Mouse (Mus musculus): Measurements from ENCODE around the gene Aldh1l1.

DNA sequence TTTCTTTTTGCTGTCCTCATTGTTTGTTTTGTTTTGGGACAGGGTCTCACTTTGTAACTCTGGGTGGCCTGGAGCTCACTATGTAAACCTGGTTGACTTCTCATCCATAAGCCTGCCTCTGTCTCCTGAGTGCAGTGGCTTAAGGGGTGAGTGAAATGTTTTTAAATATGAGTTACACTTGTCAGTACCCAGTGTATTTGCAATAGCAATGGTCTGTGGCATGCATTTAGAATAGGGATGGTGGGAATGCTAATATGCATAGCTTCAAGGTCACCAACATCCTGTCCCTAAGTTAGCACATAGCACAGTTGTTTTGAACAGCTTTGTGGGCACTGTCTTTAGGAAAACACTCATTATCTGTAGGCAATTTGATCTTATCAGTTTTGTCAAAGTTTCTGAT, 21.2 kb downstream of the Aldh1l1 start:
- TF ChIP-seq TCF12 (IDR thresholded peaks at IDR 0.05; ENCODE audit: low read depth, low read length): no peak
- TF ChIP-seq CTCF (conservative IDR thresholded peaks at IDR 0.05 in 1 of 2, IDR thresholded peaks at IDR 0.05 in 1 of 2; ENCODE audit: low read depth in 2 of 2, low read length in 2 of 2): no peak
- no peak for TF ChIP-seq CHD2 (IDR thresholded peaks at IDR 0.05; ENCODE audit: low read length)
- no peak for TF ChIP-seq POLR2A (IDR thresholded peaks at IDR 0.05; ENCODE audit: low read depth, low read length)
- no peak for TF ChIP-seq EP300 (IDR thresholded peaks at IDR 0.05; ENCODE audit: low read length)
- TF ChIP-seq MAFK (IDR thresholded peaks at IDR 0.05; ENCODE audit: insufficient replicate concordance, low read length): no peak
- TF ChIP-seq JUND (conservative IDR thresholded peaks at IDR 0.05; ENCODE audit: low read depth, low read length): no peak
- TF ChIP-seq UBTF (IDR thresholded peaks at IDR 0.05; ENCODE audit: low read depth, low read length): no peak

Measured in CH12.LX (cell line).